Mouse (Mus musculus): ENCODE measurements around the gene Glt6d1. TPM values are rescaled to one million over a fixed set of nuclear protein-coding genes. Genes with fewer than 3 reads are reported as not detected.

Glt6d1 gene
- polyA plus RNA-seq (2021; fragmentation: Nextera tagmentation), result not detected in 2 replicates
- long read RNA-seq, experiment 1, result 0 reads
- long read RNA-seq, experiment 2, result 0 reads

GRCm38 (mm10) chr2:25815748-25816147, at the start of gene Glt6d1:
Gene Glt6d1, minus strand, starts transcription at chr2:25815848.

GRCm38 (mm10) chr2:25863337-25864131, 47.9 kb upstream of the Glt6d1 start, which contains the start of gene Kcnt1:
Gene Kcnt1, plus strand, starts transcription at chr2:25863734.

GRCm38 (mm10) chr2:25847226-25847625, 31.6 kb upstream of the Glt6d1 start, which contains the start of gene Sohlh1:
Gene Sohlh1, minus strand, starts transcription at chr2:25847248.

GRCm38 (mm10) chr2:25822806-25823205, 7.2 kb upstream of the Glt6d1 start, which contains the start of gene Lcn9:
Gene Lcn9, plus strand, starts transcription at chr2:25823153.

GRCm38 (mm10) chr2:25781957-25782356, 33.7 kb downstream of the Glt6d1 start, which contains the start of gene Gm13539:
Gene Gm13539, plus strand, starts transcription at chr2:25782257.

GRCm38 (mm10) chr2:25776717-25777116, 38.9 kb downstream of the Glt6d1 start, which contains the start of gene Lcn11:
Gene Lcn11, plus strand, starts transcription at chr2:25777017.

GRCm38 (mm10) chr2:25765269-25765668, 50.4 kb downstream of the Glt6d1 start, which contains the start of gene Lcn3:
Gene Lcn3, plus strand, starts transcription at chr2:25765569.

Other genes with a start within 250 kb of the Glt6d1 start
- 25.8 and 27.1 TPM in 2 replicates for gene Mamdc4, start 241.0 kb downstream of the Glt6d1 start, polyA plus RNA-seq (2021; fragmentation: Nextera tagmentation)
- gene Phpt1, start 240.6 kb downstream of the Glt6d1 start, polyA plus RNA-seq (2021; fragmentation: Nextera tagmentation), result 151 and 165 TPM in 2 replicates
- 13.5 and 18.7 TPM in 2 replicates for gene Ajm1, start 234.1 kb downstream of the Glt6d1 start, polyA plus RNA-seq (2021; fragmentation: Nextera tagmentation)
- gene Rabl6, start 207.3 kb downstream of the Glt6d1 start, polyA plus RNA-seq (2021; fragmentation: Nextera tagmentation), result 58.2 and 69.1 TPM in 2 replicates
- gene Ccdc183, start 198.2 kb downstream of the Glt6d1 start, polyA plus RNA-seq (2021; fragmentation: Nextera tagmentation), result 0.83 and 1.1 TPM in 2 replicates
- gene Tmem141, start 193.8 kb downstream of the Glt6d1 start, polyA plus RNA-seq (2021; fragmentation: Nextera tagmentation), result 44.7 and 48.2 TPM in 2 replicates
- 0.33 and 0.40 TPM in 2 replicates for gene Fcna, start 187.8 kb downstream of the Glt6d1 start, polyA plus RNA-seq (2021; fragmentation: Nextera tagmentation)
- not detected in 2 replicates for gene Lcn8, start 162.7 kb downstream of the Glt6d1 start, polyA plus RNA-seq (2021; fragmentation: Nextera tagmentation)
- not detected in 2 replicates for gene Lcn5, start 157.9 kb downstream of the Glt6d1 start, polyA plus RNA-seq (2021; fragmentation: Nextera tagmentation)
- gene Lcn6, start 139.1 kb downstream of the Glt6d1 start, polyA plus RNA-seq (2021; fragmentation: Nextera tagmentation), result not detected in 2 replicates
- not detected in 2 replicates for gene Lcn10, start 133.1 kb downstream of the Glt6d1 start, polyA plus RNA-seq (2021; fragmentation: Nextera tagmentation)
- not detected in 2 replicates for gene Obp2a, start 115.8 kb downstream of the Glt6d1 start, polyA plus RNA-seq (2021; fragmentation: Nextera tagmentation)
- 212 and 245 TPM in 2 replicates for gene Bmyc, start 109.1 kb downstream of the Glt6d1 start, polyA plus RNA-seq (2021; fragmentation: Nextera tagmentation)
- gene Obp2b, start 78.8 kb downstream of the Glt6d1 start, polyA plus RNA-seq (2021; fragmentation: Nextera tagmentation), result not detected in 2 replicates
- not detected in 2 replicates for gene Lcn3, start 50.3 kb downstream of the Glt6d1 start, polyA plus RNA-seq (2021; fragmentation: Nextera tagmentation)
- gene Lcn11, start 38.8 kb downstream of the Glt6d1 start, polyA plus RNA-seq (2021; fragmentation: Nextera tagmentation), result not detected in 2 replicates
- gene Gm13539, start 33.6 kb downstream of the Glt6d1 start, polyA plus RNA-seq (2021; fragmentation: Nextera tagmentation), result not detected in 2 replicates
- gene Lcn9, start 7.3 kb upstream of the Glt6d1 start, polyA plus RNA-seq (2021; fragmentation: Nextera tagmentation), result not detected in 2 replicates
- 0.10 TPM in 1 of 2 replicates, not detected in the other for gene Sohlh1, start 31.4 kb upstream of the Glt6d1 start, polyA plus RNA-seq (2021; fragmentation: Nextera tagmentation)
- 6.0 and 6.2 TPM in 2 replicates for gene Kcnt1, start 47.9 kb upstream of the Glt6d1 start, polyA plus RNA-seq (2021; fragmentation: Nextera tagmentation)
- 7.7 and 11.1 TPM in 2 replicates for gene Camsap1, start 167.4 kb upstream of the Glt6d1 start, polyA plus RNA-seq (2021; fragmentation: Nextera tagmentation)
- gene Ubac1, start 205.9 kb upstream of the Glt6d1 start, polyA plus RNA-seq (2021; fragmentation: Nextera tagmentation), result 21.4 and 21.9 TPM in 2 replicates